Mouse (Mus musculus): ENCODE measurements around the gene Fkbp5.
"Not testable (repeated sequence)": the region's sequence is repeated elsewhere in the genome, so short reads cannot be mapped to it uniquely, and the experiment has no call there.

The Fkbp5 gene

GRCm38 (mm10) chr17:28417771-28418170, 99.6 kb downstream of the Fkbp5 start:
- DNase-seq, result no peak

- peak; percentile 91 for DNase-seq
Observed at GRCm38 (mm10) chr17:28415271-28415670, 102.1 kb downstream of the Fkbp5 start.

GRCm38 (mm10) chr17:28411381-28411960, 105.9 kb downstream of the Fkbp5 start:
- peak; percentile 90 for DNase-seq

GRCm38 (mm10) chr17:28410731-28411130, 106.6 kb downstream of the Fkbp5 start:
- DNase-seq, result peak; percentile 90

GRCm38 (mm10) chr17:28408251-28408918, 108.9 kb downstream of the Fkbp5 start:
- no peak for DNase-seq

- peak; percentile 97 for DNase-seq
Observed at GRCm38 (mm10) chr17:28407418-28408250, 109.7 kb downstream of the Fkbp5 start.

- no peak for DNase-seq
Observed at GRCm38 (mm10) chr17:28406471-28406870, 110.9 kb downstream of the Fkbp5 start.

GRCm38 (mm10) chr17:28404745-28405144, 112.6 kb downstream of the Fkbp5 start:
- DNase-seq, result not testable (repeated sequence)

GRCm38 (mm10) chr17:28404301-28404700, 113.0 kb downstream of the Fkbp5 start:
- DNase-seq, result no peak

- no peak for DNase-seq
Observed at GRCm38 (mm10) chr17:28394994-28395393, 122.3 kb downstream of the Fkbp5 start.

GRCm38 (mm10) chr17:28394051-28394765, 123.1 kb downstream of the Fkbp5 start:
- DNase-seq, result no peak

GRCm38 (mm10) chr17:28391568-28392432, 125.5 kb downstream of the Fkbp5 start:
- DNase-seq, result no peak

GRCm38 (mm10) chr17:28388534-28388933, 128.8 kb downstream of the Fkbp5 start:
- no peak for DNase-seq

GRCm38 (mm10) chr17:28386150-28386905, 131.0 kb downstream of the Fkbp5 start:
- DNase-seq, result peak; percentile 93

GRCm38 (mm10) chr17:28384298-28384697, 133.0 kb downstream of the Fkbp5 start:
- no peak for DNase-seq

GRCm38 (mm10) chr17:28380255-28380654, 137.1 kb downstream of the Fkbp5 start:
- DNase-seq, result no peak

- DNase-seq, result no peak
Observed at GRCm38 (mm10) chr17:28375592-28376061, 141.7 kb downstream of the Fkbp5 start.

GRCm38 (mm10) chr17:28374494-28374893, 142.8 kb downstream of the Fkbp5 start:
- DNase-seq, result no peak

- no peak for DNase-seq
Observed at GRCm38 (mm10) chr17:28373821-28374220, 143.5 kb downstream of the Fkbp5 start.

- DNase-seq, result no peak
Observed at GRCm38 (mm10) chr17:28371941-28372340, 145.4 kb downstream of the Fkbp5 start.

- no peak for DNase-seq
Observed at GRCm38 (mm10) chr17:28371286-28371685, 146.0 kb downstream of the Fkbp5 start.
